Mouse (Mus musculus) neural tube, embryonic 14.5 days (tissue): ENCODE results near the gene 1110059E24Rik. TPM values are rescaled to one million over a fixed set of nuclear protein-coding genes. Genes with fewer than 3 reads are reported as not detected.
A peak's percentile ranks its signal among the peaks of the same experiment; 100 is the strongest.

Source experiments
- ATAC-seq: fragments of 200-750 bp; cut with Nextera tagmentation; 2 replicates; pipeline ENCODE4 v1.8.0; 2017; ENCODE audit warnings: low read depth, mild to moderate bottlenecking, moderate TSS enrichment, moderate library complexity
- H3K27ac ChIP-seq: fragments of 300-500 bp; sonication (generic); 2 replicates; pipeline ENCODE4 v1.5.1; 2014; ENCODE audit warnings: low read depth, mild to moderate bottlenecking, control low read depth, low read length, moderate library complexity, mixed read lengths
- H3K27me3 ChIP-seq: fragments of 300-500 bp; sonication (generic); 2 replicates; pipeline ENCODE4 v1.6.1; 2014; ENCODE audit warnings: low read length; ENCODE audit not compliant: control insufficient read depth, insufficient read depth
- H3K36me3 ChIP-seq: fragments of 300-500 bp; sonication (generic); 2 replicates; pipeline ENCODE4 v1.6.1; 2014; ENCODE audit warnings: low read length, mixed read lengths; ENCODE audit not compliant: control insufficient read depth, insufficient read depth
- H3K4me1 ChIP-seq: fragments of 300-500 bp; sonication (generic); 2 replicates; pipeline ENCODE4 v1.6.1; 2014; ENCODE audit warnings: low read length; ENCODE audit not compliant: control insufficient read depth, insufficient read depth
- H3K4me2 ChIP-seq: fragments of 300-500 bp; sonication (generic); 2 replicates; pipeline ENCODE4 v1.6.1; 2014; ENCODE audit warnings: mild to moderate bottlenecking, low read depth, low read length, control low read depth
- H3K4me3 ChIP-seq: fragments of 300-500 bp; sonication (generic); 2 replicates; pipeline ENCODE4 v1.5.1; 2014; ENCODE audit warnings: low read depth, low read length, control low read depth, mixed read lengths
- H3K9ac ChIP-seq: fragments of 300-500 bp; sonication (generic); replicated peaks from 2 replicates; pipeline ENCODE4 v1.6.1; 2014; ENCODE audit warnings: low read depth, mild to moderate bottlenecking, control low read depth, low read length, mixed read lengths
- H3K9me3 ChIP-seq: fragments of 300-500 bp; sonication (generic); 2 replicates; pipeline ENCODE4 v1.6.1; 2016; ENCODE audit warnings: low read length; ENCODE audit not compliant: control insufficient read depth
- WGBS: fragments of 180-500 bp; shearing (Covaris S2); extraction: QIAGEN DNeasy Blood & Tissue Kit; methylation state at CpG from one replicate; pipeline ENCODE4 v1.1.7; 2014; 5-methylcytosine and 5-hydroxymethylcytosine counted together
- polyA plus RNA-seq: library from polyadenylated mRNA; unstranded; fragments of >200 nt; fragmentation: Nextera tagmentation; extraction: Ambion mirVana; gene quantifications from 2 replicates; pipeline ENCODE4 v1.2.1, GENCODE M21; 2014

1110059E24Rik gene
- 53.2 and 64.9 TPM in 2 replicates for polyA plus RNA-seq

- peak; percentile 99 for ATAC-seq
- Histone ChIP-seq H3K4me3 (peak within 1 kb of the TSS; percentile 83), H3K27me3 (no peaks in the 10 kb centered on the region), H3K4me1 (peaks cover 18% of the 10 kb centered on the region), H3K4me2 (peak within 1 kb of the TSS; percentile 65), H3K9ac (peak within 1 kb of the TSS; percentile 94), H3K27ac (peak within 1 kb of the TSS; percentile 97), H3K36me3 (no peaks in the 10 kb centered on the region), H3K9me3 (no peaks in the 10 kb centered on the region)
- WGBS: 7% methylated on average over 52 of the region's 52 CpGs
Measured at GRCm38 (mm10) chr19:21652285-21653171, at the start of gene 1110059E24Rik. Gene 1110059E24Rik (minus strand): TSS chr19:21652976.

GRCm38 (mm10) chr19:21680986-21681385 is 28.2 kb upstream of the 1110059E24Rik start:
- Histone ChIP-seq H3K36me3 (peaks cover 21% of the 10 kb centered on the region), H3K4me1 (no peaks in the 10 kb centered on the region), H3K4me2 (no peak overlapping the region), H3K27ac (no peak overlapping the region), H3K4me3 (no peak overlapping the region), H3K9ac (no peak overlapping the region), H3K9me3 (no peaks in the 10 kb centered on the region), H3K27me3 (no peaks in the 10 kb centered on the region)
- ATAC-seq: no peak
- 96% methylated on average over 10 of the region's 10 CpGs for WGBS

- H3K9me3 ChIP-seq: no peaks in the 10 kb centered on the region
- H3K27me3 ChIP-seq: no peaks in the 10 kb centered on the region
- H3K36me3 ChIP-seq: peaks cover 21% of the 10 kb centered on the region
Measured at GRCm38 (mm10) chr19:21680091-21680490, 27.3 kb upstream of the 1110059E24Rik start.

GRCm38 (mm10) chr19:21674354-21675096 is 21.7 kb upstream of the 1110059E24Rik start:
- WGBS: 98% methylated on average over 17 of the region's 17 CpGs
- Histone ChIP-seq H3K9ac (no peak overlapping the region), H3K4me3 (no peak overlapping the region), H3K27me3 (no peaks in the 10 kb centered on the region), H3K36me3 (no peaks in the 10 kb centered on the region), H3K27ac (no peak overlapping the region), H3K4me1 (no peaks in the 10 kb centered on the region), H3K4me2 (no peak overlapping the region), H3K9me3 (no peaks in the 10 kb centered on the region)
- ATAC-seq: no peak

More at GRCm38 (mm10) chr19:21680091-21680490, 27.3 kb upstream of the 1110059E24Rik start:
- Histone ChIP-seq H3K4me2 (no peak overlapping the region), H3K4me1 (no peaks in the 10 kb centered on the region), H3K27ac (no peak overlapping the region), H3K4me3 (no peak overlapping the region), H3K9ac (no peak overlapping the region)
- 97% methylated on average over 3 of the region's 3 CpGs for WGBS
- ATAC-seq: no peak

- Histone ChIP-seq H3K4me2 (no peak overlapping the region), H3K36me3 (no peaks in the 10 kb centered on the region), H3K4me3 (no peak overlapping the region), H3K4me1 (no peaks in the 10 kb centered on the region), H3K9ac (no peak overlapping the region), H3K9me3 (no peaks in the 10 kb centered on the region), H3K27ac (no peak overlapping the region), H3K27me3 (no peaks in the 10 kb centered on the region)
- ATAC-seq: no peak
- WGBS: 84% methylated on average over 4 of the region's 4 CpGs
Measured at GRCm38 (mm10) chr19:21669650-21670049, 16.9 kb upstream of the 1110059E24Rik start.

GRCm38 (mm10) chr19:21663756-21664456 is 11.1 kb upstream of the 1110059E24Rik start:
- no peak for ATAC-seq

GRCm38 (mm10) chr19:21660734-21661133 is 8.0 kb upstream of the 1110059E24Rik start:
- Histone ChIP-seq H3K27ac (no peak overlapping the region), H3K36me3 (no peaks in the 10 kb centered on the region), H3K4me1 (peaks cover 3% of the 10 kb centered on the region; the same call in 1 of the 2 replicates), H3K9me3 (no peaks in the 10 kb centered on the region), H3K9ac (no peak overlapping the region), H3K4me3 (no peak overlapping the region), H3K4me2 (no peak overlapping the region), H3K27me3 (no peaks in the 10 kb centered on the region)
- WGBS: 59% methylated on average over 1 of the region's 1 CpGs
- ATAC-seq: no peak

More at GRCm38 (mm10) chr19:21663756-21664456, 11.1 kb upstream of the 1110059E24Rik start:
- no peak overlapping the region for H3K9ac ChIP-seq
- WGBS: 92% methylated on average over 4 of the region's 4 CpGs
- H3K4me1 ChIP-seq: no peaks in the 10 kb centered on the region
- H3K4me2 ChIP-seq: no peak overlapping the region
- H3K27ac ChIP-seq: no peak overlapping the region
- H3K9me3 ChIP-seq: no peaks in the 10 kb centered on the region
- no peaks in the 10 kb centered on the region for H3K36me3 ChIP-seq
- H3K27me3 ChIP-seq: no peaks in the 10 kb centered on the region
- no peak overlapping the region for H3K4me3 ChIP-seq

GRCm38 (mm10) chr19:21654788-21655187 is 2.0 kb upstream of the 1110059E24Rik start:
- no peak for ATAC-seq
- Histone ChIP-seq H3K9ac (peak overlapping the region; percentile 45), H3K27me3 (no peaks in the 10 kb centered on the region), H3K9me3 (no peaks in the 10 kb centered on the region), H3K4me1 (peaks cover 18% of the 10 kb centered on the region), H3K36me3 (no peaks in the 10 kb centered on the region), H3K4me3 (peak overlapping the region; percentile 83), H3K4me2 (peak overlapping the region; percentile 65), H3K27ac (no peak overlapping the region)
- 45% methylated on average over 7 of the region's 7 CpGs for WGBS
